Mouse (Mus musculus) lung, postnatal 4 days (tissue): ENCODE results near the gene Prr11.

Source experiments
- DNase-seq, 2 experiments: peaks; one replicate each; pipeline ENCODE4 v3.0.0; 2021

Prr11 gene

GRCm38 (mm10) chr11:87046968-87047367, 61.5 kb downstream of the Prr11 start:
- no peak for DNase-seq

DNA sequence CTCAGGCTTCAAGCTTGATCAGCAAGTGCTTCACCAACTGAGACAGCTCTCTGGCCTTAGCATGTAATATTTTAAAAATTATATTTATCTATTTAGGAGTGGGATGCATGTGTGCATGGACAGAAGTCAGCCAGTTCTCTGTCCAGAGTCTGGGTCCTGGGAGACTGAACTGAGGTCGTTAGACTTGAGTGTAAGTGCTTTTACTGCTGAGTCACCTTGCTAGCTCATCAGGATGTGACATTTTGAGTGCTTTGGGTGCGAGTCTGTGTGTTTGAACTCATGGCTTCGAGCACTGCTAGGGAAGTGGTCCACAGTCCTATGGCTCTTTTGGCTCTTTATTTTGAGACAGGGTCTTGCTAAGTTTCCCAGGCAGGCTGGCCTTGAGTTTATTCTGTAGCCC, 65.5 kb downstream of the Prr11 start:
- DNase-seq, result no peak

- DNase-seq, result peak; percentile 62 to 80
These were observed 69.1 kb downstream of the Prr11 start for GRCm38 (mm10) chr11:87039307-87039963.
